Mouse (Mus musculus): Measurements from ENCODE around the gene Dmgdh. TPM values are rescaled to one million over a fixed set of nuclear protein-coding genes. Genes with fewer than 3 reads are reported as not detected.

Gene Dmgdh
- polyA plus RNA-seq, 1 experiment, result not detected

DNA sequence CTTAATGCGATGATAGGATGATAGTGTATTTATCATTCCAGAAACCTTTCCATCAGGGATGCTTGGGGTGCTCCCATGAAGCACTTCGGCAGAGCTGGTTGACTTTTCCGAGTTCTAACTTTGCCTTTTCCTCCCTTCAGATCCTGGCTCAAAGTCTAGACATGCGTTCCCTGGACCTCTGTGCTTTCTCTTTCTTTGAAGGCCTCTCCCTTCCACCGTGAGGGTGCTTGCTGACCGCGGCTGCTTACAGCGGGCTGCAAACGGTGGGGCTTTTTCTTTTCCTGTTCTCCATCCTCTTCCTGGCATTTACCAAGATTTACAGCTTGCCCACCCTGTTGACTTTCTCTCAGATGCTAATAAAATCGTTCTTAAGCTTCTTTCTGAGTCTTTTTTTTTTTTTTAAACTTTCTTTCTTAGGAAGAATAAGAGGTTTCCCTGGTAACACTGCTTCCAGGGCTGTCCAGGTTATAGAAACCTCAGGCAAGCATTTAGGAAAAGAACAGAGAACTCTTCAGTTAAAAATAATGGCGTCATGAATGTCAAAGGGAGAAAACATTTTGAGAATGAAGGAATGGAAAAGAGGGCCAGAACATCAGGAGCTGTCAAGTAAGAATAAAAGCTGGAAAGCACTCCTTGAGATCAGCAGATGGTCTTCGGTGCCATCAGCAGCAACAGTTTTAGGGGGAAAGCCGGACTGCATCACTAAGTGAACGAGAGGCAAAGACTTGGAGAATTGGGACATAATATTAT lies 84.1 kb downstream of the Dmgdh start:
- peaks cover 4% of the 10 kb centered on the region for H3K4me1 ChIP-seq (ENCODE audit: control insufficient read depth)
- H3K27me3 ChIP-seq (ENCODE audit: control insufficient read depth), result no peaks in the 10 kb centered on the region
- no peak for TF ChIP-seq GATA1 (IDR thresholded peaks at IDR 0.05; ENCODE audit: low read length)
- TF ChIP-seq TAL1 (IDR thresholded peaks at IDR 0.05; ENCODE audit: low read length), result no peak
- no peaks in the 10 kb centered on the region for H3K36me3 ChIP-seq (ENCODE audit: control insufficient read depth)
- H3K4me3 ChIP-seq (replicated peaks), result no peak overlapping the region
- H3K9me3 ChIP-seq (ENCODE audit: control insufficient read depth, low read length), result no peaks in the 10 kb centered on the region

DNA sequence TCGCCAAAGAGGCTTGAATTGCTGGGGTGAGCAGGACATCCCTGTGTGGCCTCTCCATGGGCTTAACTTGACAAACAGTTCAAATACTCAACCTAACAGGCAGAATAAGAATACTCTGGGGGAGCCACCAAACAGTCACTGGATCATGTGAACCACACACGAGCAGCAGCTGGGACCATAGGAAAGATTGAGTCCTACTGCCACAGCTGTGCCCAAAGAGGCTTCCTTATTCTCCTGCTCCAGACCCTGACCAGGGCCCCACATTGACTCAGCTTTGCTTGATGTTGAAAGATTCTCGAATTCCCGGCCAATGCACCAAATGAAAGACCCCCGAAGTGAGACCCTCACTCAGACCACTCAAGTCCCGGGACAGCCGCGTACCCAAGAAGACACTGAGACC lies 87.6 kb downstream of the Dmgdh start:
- no peak for TF ChIP-seq GATA1 (IDR thresholded peaks at IDR 0.05; ENCODE audit: low read length)
- TF ChIP-seq TAL1 (IDR thresholded peaks at IDR 0.05; ENCODE audit: low read length), result no peak
- Histone ChIP-seq H3K4me3 (replicated peaks) (no peak overlapping the region), H3K9me3 (ENCODE audit: control insufficient read depth, low read length) (no peaks in the 10 kb centered on the region), H3K36me3 (ENCODE audit: control insufficient read depth) (no peaks in the 10 kb centered on the region), H3K27me3 (ENCODE audit: control insufficient read depth) (no peaks in the 10 kb centered on the region), H3K4me1 (ENCODE audit: control insufficient read depth) (peaks cover 4% of the 10 kb centered on the region)

DNA sequence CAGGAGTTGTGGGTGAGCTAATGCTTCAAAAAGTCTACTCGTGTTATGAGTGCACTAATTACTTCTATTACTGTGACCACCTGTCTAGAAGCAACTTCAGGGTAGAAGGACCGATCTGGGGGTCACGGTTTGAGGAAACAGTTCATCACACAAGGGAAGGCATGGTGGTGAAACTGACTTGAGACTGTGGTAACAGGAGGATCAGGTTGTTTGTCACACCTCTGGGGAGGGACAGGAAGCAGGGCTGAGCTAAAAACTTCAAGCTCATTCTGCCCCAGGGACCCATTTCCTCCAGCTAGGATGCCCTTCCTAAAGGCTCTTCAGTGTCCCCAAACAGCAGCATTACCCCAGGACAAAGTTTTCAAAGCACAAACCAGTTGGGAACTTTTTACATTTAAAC lies 88.6 kb downstream of the Dmgdh start:
- TF ChIP-seq GATA1 (IDR thresholded peaks at IDR 0.05; ENCODE audit: low read length) (no peak), TAL1 (IDR thresholded peaks at IDR 0.05; ENCODE audit: low read length) (no peak)
- Histone ChIP-seq H3K4me1 (ENCODE audit: control insufficient read depth) (no peaks in the 10 kb centered on the region), H3K4me3 (replicated peaks) (no peak overlapping the region), H3K27me3 (ENCODE audit: control insufficient read depth) (no peaks in the 10 kb centered on the region), H3K36me3 (ENCODE audit: control insufficient read depth) (no peaks in the 10 kb centered on the region), H3K9me3 (ENCODE audit: control insufficient read depth, low read length) (no peaks in the 10 kb centered on the region)

DNA sequence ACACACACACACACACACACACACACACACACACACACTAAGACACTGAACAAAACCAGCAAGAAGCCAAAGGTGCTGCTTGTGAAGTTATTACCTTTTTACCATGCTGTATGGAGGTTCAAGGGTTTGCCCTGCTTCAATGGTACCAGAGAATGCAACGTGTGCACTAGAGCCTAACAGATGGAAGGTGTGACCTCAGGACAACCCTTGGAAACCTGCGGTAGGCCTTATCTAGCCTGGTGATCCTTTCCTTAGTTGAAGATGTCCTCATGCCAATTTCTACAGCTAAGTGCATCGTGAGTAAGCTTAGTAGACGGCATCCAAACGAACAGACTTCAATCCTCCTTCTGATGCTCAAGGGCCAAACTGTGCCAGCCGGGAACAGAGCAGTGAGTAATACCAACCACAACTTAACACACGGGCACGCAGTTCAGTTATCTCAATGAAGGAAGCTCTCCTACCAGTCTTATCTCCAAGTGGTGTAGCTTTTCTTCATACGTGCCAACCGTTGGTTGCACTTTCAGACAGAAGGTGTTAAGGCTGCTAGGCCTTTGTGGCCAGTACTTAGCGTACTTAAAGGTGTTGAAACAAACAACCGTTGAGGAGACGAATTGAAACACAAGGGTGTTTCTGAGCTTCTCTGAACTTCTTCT lies 90.2 kb downstream of the Dmgdh start:
- no peaks in the 10 kb centered on the region for H3K36me3 ChIP-seq (ENCODE audit: control insufficient read depth)
- no peaks in the 10 kb centered on the region for H3K9me3 ChIP-seq (ENCODE audit: control insufficient read depth, low read length)
- no peaks in the 10 kb centered on the region for H3K27me3 ChIP-seq (ENCODE audit: control insufficient read depth)
- H3K4me3 ChIP-seq (replicated peaks), result no peak overlapping the region
- TF ChIP-seq GATA1 (IDR thresholded peaks at IDR 0.05; ENCODE audit: low read length) (no peak), TAL1 (IDR thresholded peaks at IDR 0.05; ENCODE audit: low read length) (no peak)
- H3K4me1 ChIP-seq (ENCODE audit: control insufficient read depth), result no peaks in the 10 kb centered on the region

DNA sequence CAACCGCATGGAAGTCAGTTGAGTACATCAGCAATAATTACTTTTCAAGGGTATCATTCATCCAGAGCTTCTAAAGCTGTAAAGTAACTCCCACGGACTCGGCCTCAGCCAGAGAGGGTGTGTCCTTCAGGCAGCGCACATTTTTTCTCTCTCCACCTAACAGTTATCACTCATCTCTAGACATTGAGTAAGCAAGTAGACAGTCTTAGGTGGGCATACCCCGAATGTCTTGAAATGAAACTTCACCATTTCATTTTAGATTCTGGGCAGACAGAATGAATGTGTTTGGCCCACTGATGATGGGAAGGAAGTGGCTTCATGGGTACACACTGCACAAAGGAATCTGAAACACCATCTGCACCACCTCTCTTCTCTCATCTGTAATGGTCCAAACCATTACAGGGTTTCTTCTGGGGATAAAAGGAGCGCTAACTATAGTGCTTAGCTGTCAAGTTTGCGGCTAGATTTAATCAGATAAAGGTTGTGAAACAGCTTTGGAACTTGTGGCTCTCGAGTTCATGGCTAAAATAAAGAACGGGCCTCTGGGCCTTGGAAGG lies 96.9 kb downstream of the Dmgdh start:
- peaks cover 14% of the 10 kb centered on the region for H3K4me1 ChIP-seq (ENCODE audit: control insufficient read depth)
- H3K36me3 ChIP-seq (ENCODE audit: control insufficient read depth), result no peaks in the 10 kb centered on the region
- TF ChIP-seq TAL1 (IDR thresholded peaks at IDR 0.05; ENCODE audit: low read length) (no peak), GATA1 (IDR thresholded peaks at IDR 0.05; ENCODE audit: low read length) (no peak)
- peak overlapping the region; percentile 64 for H3K4me3 ChIP-seq (replicated peaks)
- H3K27me3 ChIP-seq (ENCODE audit: control insufficient read depth), result peaks cover 27% of the 10 kb centered on the region
- no peaks in the 10 kb centered on the region for H3K9me3 ChIP-seq (ENCODE audit: control insufficient read depth, low read length)

DNA sequence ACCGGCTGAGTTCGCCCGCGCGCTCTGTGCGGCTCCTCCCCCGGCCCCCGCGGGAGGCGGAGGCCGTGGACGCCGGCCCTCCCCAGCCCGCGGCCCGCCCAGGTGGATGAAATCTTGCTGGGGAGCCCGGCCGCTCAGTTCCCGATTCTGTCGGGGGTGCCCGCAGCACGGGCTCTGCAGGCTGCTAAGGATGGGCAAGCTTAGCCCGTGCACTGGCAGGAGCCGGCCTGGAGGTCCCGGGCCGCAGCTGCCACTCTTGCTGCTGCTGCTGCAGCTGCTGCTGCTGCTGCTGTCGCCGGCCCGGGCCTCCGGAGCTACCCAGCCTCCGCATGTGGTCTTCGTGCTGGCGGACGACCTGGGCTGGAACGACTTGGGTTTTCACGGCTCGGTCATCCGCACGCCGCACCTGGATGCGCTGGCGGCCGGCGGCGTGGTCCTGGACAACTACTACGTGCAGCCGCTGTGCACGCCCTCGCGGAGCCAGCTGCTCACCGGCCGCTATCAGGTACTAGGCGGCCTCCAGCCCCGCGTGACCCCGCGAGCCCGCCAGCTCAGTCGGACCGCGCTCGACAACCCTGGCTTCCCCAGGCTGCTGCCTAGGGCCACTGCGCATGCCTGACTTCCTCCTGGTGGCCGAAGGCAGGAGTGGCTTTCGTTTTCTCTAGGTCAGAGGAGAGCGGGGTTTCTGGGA lies 97.5 kb downstream of the Dmgdh start, which contains the start of gene Arsb:
Gene Arsb (plus strand): TSS at position 43 of the 691 bp plus-strand sequence.
- TF ChIP-seq TAL1 (IDR thresholded peaks at IDR 0.05; ENCODE audit: low read length), result no peak
- no peak for TF ChIP-seq GATA1 (IDR thresholded peaks at IDR 0.05; ENCODE audit: low read length)
- Histone ChIP-seq H3K27me3 (ENCODE audit: control insufficient read depth) (peaks cover 27% of the 10 kb centered on the region), H3K4me3 (replicated peaks) (peak within 1 kb of the TSS; percentile 64), H3K9me3 (ENCODE audit: control insufficient read depth, low read length) (no peaks in the 10 kb centered on the region), H3K36me3 (ENCODE audit: control insufficient read depth) (no peaks in the 10 kb centered on the region), H3K4me1 (ENCODE audit: control insufficient read depth) (peaks cover 14% of the 10 kb centered on the region)

DNA sequence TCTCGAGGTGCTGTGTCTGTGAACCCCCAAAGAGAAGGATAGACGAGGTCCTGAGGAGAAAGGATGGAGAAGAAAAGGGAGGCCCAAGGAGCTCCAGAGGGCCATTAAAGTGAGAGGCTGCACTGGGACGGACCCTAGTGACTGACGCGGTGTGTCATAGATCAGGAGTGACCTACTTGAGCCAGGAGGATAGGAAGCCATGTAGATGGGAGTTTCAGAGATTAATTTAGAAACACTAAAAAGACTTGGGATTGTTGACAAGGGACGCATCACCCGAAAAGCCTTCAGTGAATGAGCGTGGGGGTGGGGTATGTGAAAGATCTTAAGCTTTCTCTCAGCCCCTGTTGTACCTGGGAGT lies 98.0 kb downstream of the Dmgdh start:
- Histone ChIP-seq H3K9me3 (ENCODE audit: control insufficient read depth, low read length) (no peaks in the 10 kb centered on the region), H3K4me1 (ENCODE audit: control insufficient read depth) (peaks cover 14% of the 10 kb centered on the region), H3K27me3 (ENCODE audit: control insufficient read depth) (peaks cover 27% of the 10 kb centered on the region), H3K4me3 (replicated peaks) (peak overlapping the region; percentile 64), H3K36me3 (ENCODE audit: control insufficient read depth) (no peaks in the 10 kb centered on the region)
- TF ChIP-seq GATA1 (IDR thresholded peaks at IDR 0.05; ENCODE audit: low read length) (no peak), TAL1 (IDR thresholded peaks at IDR 0.05; ENCODE audit: low read length) (no peak)

DNA sequence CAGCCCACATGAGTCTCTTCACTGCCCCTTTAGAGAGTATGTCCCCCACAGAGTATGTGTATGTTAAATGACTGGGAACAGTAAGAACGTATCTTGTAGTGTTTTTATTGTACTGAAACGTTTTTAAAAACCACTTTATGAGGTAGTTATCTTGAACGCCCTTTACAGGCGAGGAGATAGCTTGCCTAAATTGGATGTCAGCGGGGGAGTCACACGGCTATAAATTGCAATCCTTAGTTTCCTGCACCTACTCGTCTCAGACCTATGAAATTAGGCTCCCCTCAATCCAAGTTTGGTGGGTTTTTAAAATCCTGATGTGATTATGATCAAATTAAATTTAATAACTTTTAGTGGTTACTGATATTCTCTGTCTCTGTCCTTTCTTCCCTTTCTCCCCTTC lies 98.6 kb downstream of the Dmgdh start:
- H3K4me1 ChIP-seq (ENCODE audit: control insufficient read depth), result peaks cover 14% of the 10 kb centered on the region
- peaks cover 27% of the 10 kb centered on the region for H3K27me3 ChIP-seq (ENCODE audit: control insufficient read depth)
- no peak for TF ChIP-seq GATA1 (IDR thresholded peaks at IDR 0.05; ENCODE audit: low read length)
- no peak for TF ChIP-seq TAL1 (IDR thresholded peaks at IDR 0.05; ENCODE audit: low read length)
- H3K9me3 ChIP-seq (ENCODE audit: control insufficient read depth, low read length), result no peaks in the 10 kb centered on the region
- no peak overlapping the region for H3K4me3 ChIP-seq (replicated peaks)
- no peaks in the 10 kb centered on the region for H3K36me3 ChIP-seq (ENCODE audit: control insufficient read depth)
